Mouse (Mus musculus) inflammation-experienced regulatory T-cells, adult 6 months (primary cell): ENCODE data around the gene Zfp367. TPM values are rescaled to one million over a fixed set of nuclear protein-coding genes. Genes with fewer than 3 reads are reported as not detected.

Experiments
- ATAC-seq: one replicate; pipeline ENCODE4 v1.8.0; 2017
- polyA plus RNA-seq, 3 experiments: library from polyadenylated mRNA; unstranded; fragments of 100-300 nt; shearing (Covaris generic); gene quantifications; one replicate each; pipeline ENCODE4 v1.2.1; 2017

The Zfp367 gene
- polyA plus RNA-seq, 3 experiments from 2014 or later: 11.3 to 16.4 (median 12.4) TPM

- no peak for ATAC-seq
Measured at GRCm38 (mm10) chr13:64089130-64089529, 63.9 kb downstream of the Zfp367 start, which contains the start of gene Hsd17b3. Gene Hsd17b3, minus strand, starts transcription at chr13:64089230.

GRCm38 (mm10) chr13:64088057-64088456 is 64.9 kb downstream of the Zfp367 start:
- no peak for ATAC-seq

DNA sequence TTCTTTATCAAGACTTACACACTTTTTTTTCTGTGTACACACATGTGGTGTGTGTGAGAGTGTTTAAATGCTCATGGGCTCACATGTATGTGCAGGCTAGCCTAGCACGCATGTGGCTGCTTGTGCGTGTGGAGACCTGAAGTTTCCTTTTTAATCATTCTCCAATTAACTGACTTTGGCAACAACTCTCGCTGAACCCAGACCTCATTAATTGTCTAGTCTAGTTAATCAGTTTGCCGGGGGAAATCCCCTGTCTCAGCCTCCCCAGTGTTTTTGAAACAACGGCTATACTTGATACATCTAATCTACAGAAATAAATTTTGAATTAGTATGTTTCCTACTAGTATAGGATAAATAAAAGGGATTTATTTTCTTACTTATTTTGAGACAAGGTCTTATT is 67.0 kb downstream of the Zfp367 start:
- ATAC-seq: no peak

DNA sequence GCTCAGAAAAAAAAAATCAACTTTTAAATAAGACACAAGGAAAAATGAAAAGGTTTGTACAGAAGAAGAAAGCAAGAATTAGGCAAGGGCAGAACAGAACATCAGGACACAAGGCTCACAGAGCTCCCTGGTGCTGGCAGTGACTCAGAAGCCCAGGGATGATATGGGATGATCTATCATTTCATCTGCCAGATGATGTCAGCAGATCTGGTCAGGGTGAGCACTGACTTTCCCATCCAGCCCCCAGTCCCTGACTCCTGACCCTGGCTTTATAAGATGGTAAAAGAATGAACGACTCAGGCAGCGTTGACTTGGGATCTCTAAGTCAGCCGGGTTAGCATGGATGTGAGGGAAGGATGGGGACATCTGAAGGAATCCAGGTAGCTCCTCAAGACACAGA is 69.7 kb downstream of the Zfp367 start:
- no peak for ATAC-seq

Other genes starting within 250 kb of the Zfp367 start
- gene Hsd17b3, start 64.0 kb downstream of the Zfp367 start, polyA plus RNA-seq: not detected
- 10 to 100 TPM; 42.2 to 65.3 (median 46.6) TPM for gene Slc35d2, start 23.8 kb downstream of the Zfp367 start, polyA plus RNA-seq
- gene Habp4, start 8.6 kb upstream of the Zfp367 start, polyA plus RNA-seq: 1 to 10 TPM; 3.9 to 5.7 (median 5.3) TPM
- 10 to 100 TPM in 1 of 3 experiments, 1 to 10 TPM in 2; 6.5 to 14.2 (median 9.1) TPM for gene Cdc14b, start 122.1 kb upstream of the Zfp367 start, polyA plus RNA-seq
- gene Aaed1, start 159.5 kb upstream of the Zfp367 start, polyA plus RNA-seq: 10 to 100 TPM in 2 of 3 experiments, 1 to 10 TPM in 1; 9.4 to 10.2 (median 10.0) TPM
- 10 to 100 TPM in 1 of 3 experiments, 1 to 10 TPM in 2; 2.3 to 10.7 (median 5.8) TPM for gene Ctsl, start 217.7 kb upstream of the Zfp367 start, polyA plus RNA-seq